Mouse (Mus musculus): ENCODE data around the gene Pax8. TPM values are rescaled to one million over a fixed set of nuclear protein-coding genes. Genes with fewer than 3 reads are reported as not detected.

Gene Pax8
- not detected for polyA plus RNA-seq (2017; shearing (Covaris generic))

DNA sequence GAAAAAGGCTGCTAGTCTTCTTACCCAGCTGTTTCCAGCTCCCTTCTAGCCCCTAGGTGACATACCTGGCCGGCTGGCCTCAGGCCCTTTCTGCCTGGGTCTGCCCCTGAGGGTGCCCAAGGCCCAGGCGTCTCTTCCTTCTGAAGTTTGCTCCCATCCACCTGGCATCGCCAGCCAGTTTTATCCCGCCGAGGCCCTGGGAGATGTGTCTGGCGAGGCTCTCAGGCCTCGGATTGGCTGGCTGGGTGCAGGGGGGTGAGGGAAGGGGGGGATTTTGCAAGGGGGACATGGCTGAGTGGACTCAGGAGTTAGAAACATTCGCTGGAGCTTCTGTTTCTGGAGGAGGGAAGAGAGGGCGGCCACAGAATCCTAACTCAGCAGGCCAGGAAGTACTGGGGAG lies at the start of gene Pax8:
Gene Pax8, minus strand, starts transcription at position 180 of the 400 bp plus-strand sequence.

Other genes with a start within 250 kb of the Pax8 start
- not detected for gene Il1f5, start 198.6 kb downstream of the Pax8 start, polyA plus RNA-seq (2017; shearing (Covaris generic))
- gene Il1f10, start 184.4 kb downstream of the Pax8 start, polyA plus RNA-seq (2017; shearing (Covaris generic)): not detected
- gene Il1rn, start 138.7 kb downstream of the Pax8 start, polyA plus RNA-seq (2017; shearing (Covaris generic)): 2.5 TPM
- 210 TPM for gene Psd4, start 108.0 kb downstream of the Pax8 start, polyA plus RNA-seq (2017; shearing (Covaris generic))